Mouse (Mus musculus) megakaryocyte-erythroid progenitor cell, adult 5-6 weeks (primary cell): ENCODE measurements around the gene Haao. TPM values are rescaled to one million over a fixed set of nuclear protein-coding genes. Genes with fewer than 3 reads are reported as not detected.
A peak's percentile ranks its signal among the peaks of the same experiment; 100 is the strongest.

Experiments
- ATAC-seq: replicated peaks from 2 replicates; pipeline ENCODE4 v1.8.0; 2016; ENCODE audit warnings: mild to moderate bottlenecking, inconsistent platforms; ENCODE audit not compliant: severe bottlenecking, poor library complexity, low FRiP score, low TSS enrichment
- total RNA-seq, 2 experiments: library from RNA; stranded (forward) in 1 of 2; stranded (reverse) in 1 of 2; fragments of 200-1000, 215-1000 nt in 1 of 2; fragments of >200 nt in 1 of 2; fragmentation: Nextera tagmentation in 1 of 2; gene quantifications; 2 replicates each; pipeline ENCODE4 v1.2.3; 2014 to 2017

The Haao gene
- 1.6 and 3.9 TPM in 2 replicates for total RNA-seq (2014; fragmentation: Nextera tagmentation)
- 3.2 and 3.9 TPM in 2 replicates for total RNA-seq (2017)

DNA sequence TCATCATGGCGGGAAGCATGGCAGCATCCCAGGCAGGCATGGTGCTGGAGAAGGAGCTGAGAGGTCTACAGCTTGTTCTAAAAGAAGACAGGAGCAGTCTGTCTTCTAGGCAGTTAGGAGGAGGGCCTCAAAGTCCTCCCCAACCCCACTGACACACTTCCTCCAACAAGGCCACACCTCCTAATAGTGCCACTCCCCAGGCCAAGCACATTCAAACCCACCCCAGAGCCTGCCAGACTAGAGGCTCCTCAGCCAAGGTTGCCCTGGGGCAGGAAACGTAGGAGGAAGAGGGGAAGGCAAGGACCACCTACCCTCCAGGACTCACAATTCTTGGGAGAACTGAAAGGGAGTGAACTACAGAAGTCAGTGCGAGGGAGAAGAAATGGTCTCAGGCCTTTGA is at the start of gene Haao:
Haao (minus strand) TSS at position 149 of the 400 bp plus-strand sequence.
- peak; percentile 20 for ATAC-seq

DNA sequence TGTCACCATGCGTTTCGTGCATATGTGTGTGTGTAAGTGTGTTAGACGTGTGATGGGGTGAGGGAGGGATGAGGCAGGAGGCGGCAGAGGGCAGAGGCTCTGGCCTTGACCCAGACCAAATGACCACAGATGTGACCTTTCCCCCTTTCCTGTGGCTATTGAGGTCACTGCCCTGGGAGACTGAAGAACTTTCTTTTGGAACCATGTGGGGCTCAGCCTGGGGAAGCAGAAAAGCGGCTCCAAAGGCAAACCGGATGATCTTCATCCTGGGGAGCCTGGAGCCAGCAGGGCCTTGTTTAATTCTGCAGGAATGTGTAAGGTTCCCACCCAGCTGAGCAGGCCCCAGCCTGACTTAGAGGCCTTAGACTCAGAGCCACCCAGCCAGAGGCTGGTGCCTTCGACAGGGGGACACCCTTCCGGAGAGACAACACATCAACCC is 49.6 kb upstream of the Haao start:
- no peak for ATAC-seq

DNA sequence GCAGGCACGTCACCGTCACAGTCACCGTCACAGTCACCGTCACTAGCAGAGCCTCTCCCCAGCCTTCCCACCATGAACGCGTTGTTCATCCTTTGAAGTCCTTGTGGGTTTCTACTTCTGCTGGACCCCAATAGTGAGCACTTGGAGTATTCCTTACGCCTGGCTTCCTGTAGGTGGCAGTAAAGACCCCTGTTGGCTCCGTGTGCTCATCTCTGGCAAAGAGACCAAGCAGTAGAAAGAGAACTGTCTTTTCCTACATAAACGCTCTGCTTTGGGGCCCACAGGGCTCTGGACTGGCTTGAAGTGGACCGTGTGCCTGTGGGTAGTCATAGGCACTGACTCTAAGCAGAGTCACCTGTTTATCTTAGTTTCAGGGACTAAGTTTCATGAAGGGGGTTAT is 49.0 kb upstream of the Haao start:
- ATAC-seq = peak; percentile 58; the same call in 1 of the 2 replicates

DNA sequence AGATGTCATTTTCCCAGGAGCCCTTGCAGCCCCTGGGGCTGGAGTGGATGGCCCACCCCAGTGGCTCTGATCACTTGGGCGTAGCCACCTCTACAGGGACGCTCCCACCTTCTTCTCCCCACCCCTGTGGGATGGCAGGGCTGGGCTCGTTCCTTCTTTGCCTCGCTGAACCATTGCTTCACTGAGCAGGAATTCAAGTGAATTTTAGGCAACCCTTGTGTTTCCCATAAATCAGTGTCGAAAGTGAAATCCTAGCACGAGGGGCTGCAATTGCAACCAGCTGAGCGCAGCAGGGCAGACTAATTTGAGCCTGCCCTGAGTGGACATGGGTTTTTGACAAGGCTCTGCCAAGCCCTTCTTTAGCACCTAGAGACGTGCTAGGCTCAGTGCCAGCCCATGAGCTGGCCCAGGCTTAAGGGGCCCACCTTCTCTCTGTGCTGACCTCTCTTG is 47.6 kb upstream of the Haao start:
- no peak for ATAC-seq

DNA sequence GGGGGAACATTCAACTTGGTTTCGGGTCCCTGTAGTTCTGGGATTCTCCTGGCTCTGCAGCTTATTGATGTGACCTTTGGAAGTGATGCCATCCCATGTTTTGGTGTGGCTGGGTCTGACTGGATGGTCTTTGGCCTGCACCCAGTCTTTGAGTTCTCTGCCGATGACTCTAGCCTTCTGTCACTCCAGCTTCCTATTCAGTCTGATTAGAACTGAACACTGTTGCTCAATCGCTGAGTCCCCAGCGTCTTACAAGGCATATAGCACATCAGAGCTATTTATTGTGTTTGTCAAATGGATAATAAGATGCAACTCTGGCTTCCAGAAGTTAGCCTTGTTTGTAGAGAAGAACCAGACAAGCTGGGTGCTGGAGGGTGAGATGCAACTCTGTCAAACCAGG is 45.4 kb upstream of the Haao start:
- ATAC-seq = no peak

DNA sequence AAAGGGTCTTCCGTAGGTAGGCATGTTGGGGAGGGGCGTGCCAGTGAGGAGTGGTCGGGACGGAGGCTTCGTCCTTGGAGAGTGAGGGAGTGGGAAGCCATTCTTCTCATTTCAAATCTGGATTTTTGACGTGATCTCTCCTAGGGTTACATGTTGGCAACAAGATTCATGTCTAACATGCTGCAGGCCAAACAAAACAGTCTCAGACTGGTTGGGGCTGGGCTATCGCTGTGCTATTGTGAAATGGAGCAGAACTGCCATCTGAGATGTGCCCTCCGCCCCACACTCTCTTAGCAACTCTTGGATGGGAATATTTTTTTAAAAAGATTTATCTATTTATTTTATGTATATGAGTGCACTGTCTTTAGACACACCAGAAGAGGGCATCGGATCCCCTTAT is 44.1 kb upstream of the Haao start:
- ATAC-seq = no peak

DNA sequence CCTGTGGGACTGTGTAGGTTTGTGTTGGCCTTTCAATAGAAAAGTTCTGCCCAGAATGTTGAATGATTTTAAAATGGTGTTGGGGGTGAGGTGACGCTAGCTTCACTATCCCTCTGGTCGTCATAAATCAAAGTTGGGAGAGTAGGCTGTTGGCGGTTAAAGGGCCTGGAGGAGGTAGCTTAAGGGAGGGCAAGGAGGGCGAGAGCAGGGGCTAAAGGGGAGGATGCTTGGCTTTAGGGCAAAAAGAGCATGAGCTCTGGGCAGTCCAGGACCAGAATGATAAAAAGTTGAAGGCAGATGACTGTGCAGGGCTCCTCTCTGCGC is 42.6 kb upstream of the Haao start:
- ATAC-seq = no peak

DNA sequence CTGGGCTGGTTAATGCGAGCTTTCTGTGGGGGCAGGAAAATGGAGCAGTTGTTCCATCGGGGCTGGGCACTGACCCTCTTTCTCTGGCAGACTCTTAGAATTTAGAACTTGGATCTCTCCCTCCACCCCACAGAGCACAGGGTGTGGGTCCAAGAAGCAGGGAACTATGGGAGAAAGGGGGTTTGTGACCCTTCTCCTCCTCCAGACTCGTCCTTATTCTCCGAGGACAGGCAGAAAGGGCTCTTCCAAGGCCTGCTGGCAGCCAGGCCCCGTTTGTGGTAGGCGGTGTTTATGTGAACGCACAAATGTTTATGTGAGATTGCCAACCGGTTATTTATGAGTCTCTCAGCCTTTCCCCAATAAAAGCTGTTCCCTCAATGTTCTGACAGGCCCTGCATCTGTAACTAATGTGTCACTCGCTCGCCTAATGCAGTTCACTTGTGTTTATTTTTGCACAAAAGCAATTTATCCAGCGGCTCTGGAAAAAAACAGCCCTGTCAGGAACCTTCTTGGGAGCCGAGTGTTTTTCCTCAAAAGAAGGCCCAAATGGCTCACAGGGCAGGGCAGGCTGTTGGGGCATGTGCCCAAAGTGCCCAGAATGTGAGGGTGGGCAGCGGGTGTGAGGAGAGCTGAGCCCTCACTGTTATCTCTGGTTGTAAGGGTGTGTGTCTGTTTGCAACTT is 42.1 kb upstream of the Haao start:
- ATAC-seq = 0 out of 2 replicates have a peak, but pooled peaks have one; percentile 29

DNA sequence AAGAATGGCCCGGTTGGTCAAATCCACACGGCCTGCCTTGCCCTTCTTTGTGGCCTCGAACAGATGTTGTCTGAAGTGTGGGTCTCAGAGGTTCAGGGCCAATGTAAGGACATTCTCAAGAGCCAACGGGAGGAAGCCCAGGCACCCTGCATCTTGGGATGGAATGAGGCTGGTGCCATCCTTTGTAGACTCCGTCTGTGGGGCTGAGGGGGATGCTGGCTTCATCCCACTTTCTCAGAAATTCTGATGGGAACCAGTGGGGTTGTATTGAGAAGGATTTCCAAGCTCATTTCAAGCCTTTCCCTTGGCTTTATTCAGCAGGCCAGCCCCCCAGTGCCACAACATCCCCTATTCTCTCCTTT is 41.5 kb upstream of the Haao start:
- no peak for ATAC-seq

DNA sequence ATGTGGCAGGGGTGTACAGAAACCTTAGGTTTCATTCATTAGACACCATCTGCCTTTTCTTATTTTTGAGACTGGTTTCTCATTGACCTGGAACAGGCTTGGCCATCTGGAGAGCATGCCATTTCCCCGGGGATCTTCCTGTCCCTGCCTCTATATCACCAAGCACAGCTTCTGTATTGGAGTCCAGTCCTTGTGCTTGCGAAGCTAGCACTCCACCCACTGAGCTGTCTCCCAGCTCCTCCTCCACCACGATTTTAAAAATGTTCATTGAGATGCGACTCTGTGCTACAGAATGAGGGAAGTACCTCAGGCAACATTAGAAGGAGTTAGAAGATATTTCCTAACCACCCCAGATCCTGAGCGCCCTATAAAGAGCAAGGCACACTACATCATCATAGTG is 39.5 kb upstream of the Haao start:
- no peak for ATAC-seq

DNA sequence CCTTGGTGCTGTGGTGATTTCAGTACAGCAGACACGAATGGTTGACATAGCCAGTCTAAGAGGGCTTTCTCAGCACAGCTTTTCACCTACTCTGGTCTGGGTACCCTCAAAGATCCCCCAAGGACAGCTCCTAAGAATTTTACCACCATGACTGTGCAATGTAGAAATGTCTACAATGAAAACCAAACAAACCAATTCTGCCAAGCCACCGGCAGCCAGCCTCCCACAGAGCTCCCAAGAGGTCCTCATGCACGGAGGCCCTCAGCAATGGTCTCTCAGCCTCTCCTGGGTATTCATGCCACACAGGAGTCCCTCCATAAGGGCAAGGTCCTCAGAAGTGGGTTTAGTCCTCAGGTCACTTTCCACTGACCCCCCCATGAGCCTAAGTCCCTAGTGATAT is 38.6 kb upstream of the Haao start:
- no peak for ATAC-seq

DNA sequence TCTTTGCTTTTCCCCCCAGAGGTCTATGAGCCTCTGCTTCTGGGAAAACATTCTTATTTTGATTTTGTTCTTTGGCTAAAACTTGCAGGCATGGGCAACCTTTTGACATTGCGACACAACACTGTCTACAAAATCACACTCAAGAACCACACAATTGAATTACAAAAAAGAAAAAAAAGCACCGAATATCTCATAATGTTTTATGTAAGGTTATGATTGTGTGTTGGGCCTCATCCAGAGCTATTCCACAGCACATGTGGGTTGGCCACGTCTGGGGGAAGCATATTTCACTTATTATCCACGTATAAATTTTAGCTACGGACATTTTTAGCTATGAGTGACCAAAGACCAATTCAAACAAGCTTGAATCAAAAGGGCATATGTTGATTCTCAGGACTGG is 38.0 kb upstream of the Haao start:
- no peak for ATAC-seq

DNA sequence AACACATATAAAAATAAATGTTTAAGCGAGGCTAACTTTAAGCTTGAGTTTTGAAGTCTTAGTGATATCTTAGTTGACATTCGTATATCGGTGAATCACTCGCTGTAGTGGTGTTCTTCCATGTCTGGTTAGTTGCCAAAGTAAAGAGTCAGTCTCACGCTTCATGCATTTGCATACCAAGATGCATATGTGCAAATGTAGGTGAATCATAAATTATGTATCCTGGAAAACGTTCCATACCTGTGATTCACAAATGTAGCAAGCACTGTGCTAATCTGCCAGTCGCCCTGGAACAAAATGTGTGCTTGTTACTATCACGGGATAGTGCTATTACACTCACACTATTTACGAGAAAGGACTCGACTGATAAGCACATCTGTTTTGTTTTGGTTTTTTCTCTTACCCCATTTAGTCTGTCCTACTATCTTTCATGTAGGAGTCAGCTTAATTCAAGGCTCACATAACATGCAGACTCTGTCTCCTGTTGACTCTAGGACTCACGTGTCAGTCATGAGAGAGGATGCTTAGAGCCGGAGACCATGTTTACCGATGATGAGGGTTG is 37.3 kb upstream of the Haao start:
- ATAC-seq = peak; percentile 62

DNA sequence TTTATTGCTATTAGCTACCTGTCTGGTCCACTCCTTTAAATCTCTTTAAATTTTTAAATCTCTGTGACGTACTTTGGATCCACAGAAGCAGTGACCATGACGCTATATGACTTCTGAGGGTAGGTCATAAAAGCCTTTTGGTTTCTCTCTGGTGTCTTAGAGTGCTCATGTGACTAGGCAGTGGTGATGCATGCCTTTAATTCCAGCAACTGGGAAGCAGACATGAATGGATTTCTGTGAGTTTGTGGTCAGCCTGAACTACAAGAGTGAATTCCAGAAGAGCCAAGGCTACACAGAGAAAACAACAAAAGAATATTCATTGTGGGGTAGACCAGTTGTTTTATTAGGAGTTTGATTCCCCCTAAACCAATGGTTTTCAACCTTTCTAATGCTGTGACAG is 35.0 kb upstream of the Haao start:
- no peak for ATAC-seq

DNA sequence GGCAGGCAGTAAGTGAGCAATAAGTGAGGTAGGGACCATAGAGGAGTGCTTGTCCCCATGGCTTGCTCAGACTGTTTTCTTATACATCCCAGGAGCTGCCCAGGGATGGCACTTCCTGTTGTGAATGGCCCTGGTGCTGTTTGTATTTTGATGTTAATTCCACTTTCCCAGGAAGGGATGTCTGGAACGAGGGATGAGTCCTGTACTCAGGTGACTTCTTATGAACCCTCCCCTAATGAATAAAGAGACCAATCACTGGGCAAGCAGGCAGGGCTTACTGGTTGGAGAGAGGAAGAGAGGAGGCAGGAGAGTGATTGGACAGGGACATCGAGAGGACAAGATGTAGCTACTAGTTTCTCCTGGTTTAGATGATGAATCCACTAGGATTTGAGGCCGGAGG is 33.3 kb upstream of the Haao start:
- no peak for ATAC-seq

DNA sequence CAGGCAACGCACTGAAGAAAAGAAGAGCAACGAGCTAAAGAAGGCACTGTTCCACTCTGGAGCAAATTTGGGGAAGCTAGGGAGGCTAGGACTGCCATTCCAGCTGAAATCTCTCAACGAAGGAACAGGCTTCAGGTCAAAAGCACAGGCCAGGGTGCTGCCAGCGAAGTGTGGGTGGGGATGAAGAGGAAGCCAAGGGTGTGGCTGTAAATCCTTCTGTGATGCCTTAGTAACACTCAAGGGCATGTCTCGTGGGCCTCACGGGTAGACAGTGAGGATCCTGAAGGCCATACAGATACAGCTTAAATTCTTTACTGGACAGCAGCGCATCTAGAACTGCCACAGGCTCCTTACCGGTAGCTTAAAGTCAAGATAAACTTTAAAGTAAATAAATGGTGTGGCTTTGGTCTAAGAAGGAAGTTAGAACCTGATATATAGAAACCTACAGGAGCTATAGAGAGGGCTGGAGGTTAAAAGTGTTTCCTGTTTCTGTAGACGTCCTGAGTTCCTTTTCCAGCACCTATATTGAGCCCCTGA is 32.5 kb upstream of the Haao start:
- no peak for ATAC-seq

DNA sequence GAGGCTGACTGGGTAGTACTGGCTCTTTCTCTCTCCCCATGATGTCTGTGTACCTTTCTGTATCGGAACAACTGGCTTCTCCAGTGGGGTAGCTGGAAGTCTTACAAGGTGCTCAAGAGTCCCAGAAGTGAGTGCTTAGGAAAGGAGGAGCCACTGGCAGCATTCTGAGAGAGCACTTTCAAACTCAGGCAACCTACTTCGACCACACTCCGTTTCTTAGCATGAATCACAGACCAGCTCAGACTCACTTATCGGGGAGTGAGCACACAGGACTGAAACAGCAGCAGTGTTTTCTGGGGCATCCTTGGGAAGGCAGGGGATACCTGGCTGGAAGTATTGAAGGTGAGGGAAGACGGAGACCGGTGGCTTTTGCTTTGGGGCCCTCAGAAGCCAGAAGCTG is 31.9 kb upstream of the Haao start:
- no peak for ATAC-seq

DNA sequence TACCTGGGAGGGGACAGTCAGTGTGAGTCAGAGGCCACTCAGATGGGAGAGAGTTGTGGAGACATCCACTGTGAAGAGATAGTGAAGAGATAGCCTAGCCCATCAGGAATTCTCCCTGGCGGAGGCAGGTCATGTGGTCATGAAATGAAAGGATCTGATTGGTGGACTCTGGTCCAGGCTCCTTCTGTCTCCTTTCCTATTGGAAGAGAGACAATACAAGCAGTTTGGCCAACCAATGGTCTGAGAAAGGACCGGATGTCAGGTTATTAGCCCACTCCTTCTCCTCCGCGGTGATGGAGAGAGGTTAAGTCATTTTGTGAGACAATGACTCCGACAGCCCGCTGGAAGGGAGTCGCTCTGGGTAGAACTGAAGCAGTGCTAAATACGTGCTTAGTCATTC is 26.8 kb upstream of the Haao start:
- ATAC-seq = no peak

DNA sequence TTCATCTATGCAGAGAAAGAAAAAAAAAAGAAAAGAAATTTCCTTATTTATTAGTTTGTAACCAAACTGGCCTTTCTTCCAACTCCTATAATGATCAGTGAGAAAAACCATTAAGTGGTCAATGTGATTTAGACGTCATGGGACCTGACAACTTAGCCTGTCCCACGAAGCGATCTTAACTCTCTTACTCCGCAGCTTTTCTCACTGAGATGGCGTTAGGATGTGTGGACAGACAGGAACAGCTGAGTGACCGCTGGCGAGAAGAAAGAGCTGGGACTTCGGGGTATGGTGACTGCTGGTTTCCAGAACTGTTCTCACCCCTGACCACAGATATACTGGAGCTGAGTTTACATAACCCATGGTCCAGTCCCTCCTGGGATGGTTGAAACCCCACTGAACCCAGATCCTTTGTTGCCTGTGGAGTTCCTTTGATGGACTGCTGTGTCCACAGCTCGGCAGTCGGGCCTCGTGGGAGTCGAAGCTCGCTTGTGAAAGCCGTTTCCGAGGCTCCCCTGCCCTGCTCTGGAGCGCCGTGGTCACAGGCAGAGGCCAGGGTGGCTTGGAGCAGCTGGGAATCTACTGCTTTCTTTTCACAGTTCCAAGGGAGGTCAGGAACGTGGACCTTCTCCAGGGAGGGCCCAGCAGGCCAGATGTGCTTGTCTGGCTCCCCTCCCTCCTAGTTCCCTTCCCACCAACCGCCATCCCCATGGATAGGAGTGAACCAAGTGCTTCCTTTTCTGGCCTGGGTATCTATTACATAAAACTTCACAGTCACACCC is 25.8 kb upstream of the Haao start:
- no peak for ATAC-seq

DNA sequence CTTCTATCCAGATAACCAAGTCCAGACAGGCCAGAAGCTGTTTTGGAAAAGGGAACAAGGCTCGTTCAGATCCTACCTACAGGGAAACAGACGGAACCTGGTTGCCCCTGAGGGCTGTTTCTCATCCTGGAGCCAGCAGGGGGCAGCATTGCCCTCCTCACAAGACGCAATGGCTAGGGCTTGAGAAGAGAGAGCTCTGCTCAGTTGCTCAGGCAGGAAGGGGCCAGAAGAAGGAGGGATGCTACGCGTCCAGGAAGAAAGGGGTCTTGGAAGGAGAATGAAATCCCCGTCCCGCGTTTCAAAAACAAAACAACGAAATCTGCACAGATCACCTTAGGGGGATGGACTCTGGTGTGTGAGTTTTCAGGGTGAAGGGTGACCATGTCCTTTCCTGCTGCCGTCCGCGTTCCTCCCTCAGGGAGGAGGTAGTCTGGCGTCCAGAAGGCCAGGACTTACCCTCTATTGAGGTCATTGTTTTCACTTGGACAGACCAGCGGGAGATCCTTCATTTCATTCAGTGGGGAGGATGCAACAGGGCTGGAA is 25.1 kb upstream of the Haao start:
- ATAC-seq = peak; percentile 85
